Mouse (Mus musculus) ovary, postnatal 14 days (tissue): ENCODE measurements around the gene Slc1a3.

Experiments used
- DNase-seq: peaks from one replicate; pipeline ENCODE4 v3.0.0; 2022; ENCODE audit warnings: low spot score

Slc1a3 gene

DNA sequence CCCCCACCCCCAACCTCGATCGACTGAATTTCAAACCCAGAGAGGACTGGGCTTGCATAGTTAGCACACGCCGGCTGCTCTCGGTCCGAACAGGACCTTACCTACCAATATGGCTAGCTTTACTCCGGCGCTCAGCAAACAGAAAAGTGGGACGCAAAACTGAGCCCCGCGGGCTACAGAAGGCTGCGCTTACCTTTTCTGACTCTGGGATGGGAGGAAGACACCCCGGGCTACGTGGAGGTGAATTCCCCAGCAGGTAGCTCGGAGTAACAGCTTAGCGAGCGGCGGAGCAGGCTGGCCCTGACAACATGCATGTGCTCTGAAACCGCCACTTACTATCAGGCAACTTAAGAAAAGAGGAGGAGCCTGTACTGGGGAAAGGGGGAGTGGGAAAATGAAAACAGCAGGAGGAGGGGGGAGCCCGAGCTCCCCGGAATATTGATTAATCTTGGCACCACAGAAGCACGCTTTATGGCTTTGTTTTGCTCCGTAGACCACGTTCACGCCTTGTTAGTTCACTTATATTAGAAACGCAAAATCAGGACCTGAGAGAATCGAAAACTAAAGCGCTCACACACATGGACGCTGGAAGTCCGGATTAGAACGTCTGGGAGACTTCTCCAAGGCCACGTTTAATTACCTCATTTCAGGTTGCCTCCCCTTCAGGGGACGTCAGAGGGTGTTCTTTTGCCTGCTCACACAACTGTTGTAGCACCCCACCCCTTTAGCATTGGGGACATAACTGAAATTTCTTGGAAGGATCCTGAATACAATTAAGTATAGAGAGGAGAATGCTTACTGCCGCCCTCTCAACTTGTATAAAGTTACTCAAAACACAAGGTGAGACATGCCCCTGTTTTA, at the start of gene Slc1a3:
Gene Slc1a3 (minus strand): TSS at position 619 of the 861 bp plus-strand sequence.
- DNase-seq: peak; percentile 27

- DNase-seq: no peak
These were observed 48.5 kb upstream of the Slc1a3 start for GRCm38 (mm10) chr15:8759026-8759425.

- no peak for DNase-seq
These were observed 45.9 kb upstream of the Slc1a3 start for GRCm38 (mm10) chr15:8756441-8756840.

- no peak for DNase-seq
These were observed 39.2 kb upstream of the Slc1a3 start for GRCm38 (mm10) chr15:8749762-8750161.

DNA sequence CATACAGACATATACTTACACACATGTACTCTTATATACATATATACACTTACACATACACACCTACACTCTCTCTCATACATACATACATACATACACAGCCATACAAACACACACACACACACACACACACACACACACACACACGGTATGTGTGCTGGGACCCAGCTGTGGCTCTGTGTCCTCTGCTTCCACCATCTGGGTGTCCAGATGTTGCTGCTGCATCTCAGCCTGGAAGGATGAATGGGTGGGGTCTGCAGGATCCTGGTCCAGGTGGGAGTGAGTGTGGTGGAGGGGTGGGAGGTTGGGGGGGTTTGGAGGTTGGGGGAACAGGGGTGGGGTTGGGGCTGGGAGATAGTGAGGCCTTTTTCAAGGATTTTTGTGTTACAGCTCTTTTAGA, 38.2 kb upstream of the Slc1a3 start:
- DNase-seq: no peak

GRCm38 (mm10) chr15:8741593-8741992, 31.0 kb upstream of the Slc1a3 start:
- no peak for DNase-seq

DNA sequence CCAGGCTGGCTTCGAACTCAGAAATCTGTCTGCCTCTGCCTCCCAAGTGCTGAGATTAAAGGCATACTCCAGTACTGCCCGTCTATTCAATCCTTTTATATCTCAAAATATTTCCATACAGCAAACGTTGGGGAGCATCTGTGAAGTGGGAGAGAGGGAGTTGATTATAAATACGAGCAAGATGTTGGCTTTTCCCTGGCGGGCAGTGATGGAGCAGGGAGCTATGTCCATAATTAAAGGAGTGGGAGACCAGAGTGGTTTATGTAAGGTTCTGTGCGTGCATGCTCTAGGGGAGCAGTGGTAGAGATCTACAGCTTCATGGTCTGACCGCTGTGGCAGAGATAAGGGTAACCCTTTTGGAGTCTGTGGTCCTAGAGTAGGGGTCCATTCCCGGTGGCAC, 30.2 kb upstream of the Slc1a3 start:
- no peak for DNase-seq

GRCm38 (mm10) chr15:8738156-8738555, 27.6 kb upstream of the Slc1a3 start:
- no peak for DNase-seq

DNA sequence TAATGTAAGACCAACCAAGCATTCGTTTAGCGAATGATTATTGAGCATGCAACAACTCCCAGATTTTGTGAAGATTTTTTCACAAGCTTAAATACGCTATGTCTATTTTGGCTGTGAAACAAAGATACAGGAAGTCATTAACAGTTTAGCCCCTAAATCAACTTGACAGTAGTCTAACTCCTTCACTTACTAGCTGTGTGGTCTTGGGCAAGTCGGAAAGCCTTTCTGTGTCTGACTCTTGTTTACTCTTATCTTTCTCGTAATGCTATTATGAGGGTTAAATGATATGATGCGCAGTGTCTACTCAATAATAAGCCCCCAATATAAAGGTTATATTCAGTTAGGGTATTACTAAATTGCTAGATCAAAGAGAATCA, 23.8 kb upstream of the Slc1a3 start:
- DNase-seq: no peak

- DNase-seq: no peak
These were observed 23.3 kb upstream of the Slc1a3 start for GRCm38 (mm10) chr15:8733669-8734362.

DNA sequence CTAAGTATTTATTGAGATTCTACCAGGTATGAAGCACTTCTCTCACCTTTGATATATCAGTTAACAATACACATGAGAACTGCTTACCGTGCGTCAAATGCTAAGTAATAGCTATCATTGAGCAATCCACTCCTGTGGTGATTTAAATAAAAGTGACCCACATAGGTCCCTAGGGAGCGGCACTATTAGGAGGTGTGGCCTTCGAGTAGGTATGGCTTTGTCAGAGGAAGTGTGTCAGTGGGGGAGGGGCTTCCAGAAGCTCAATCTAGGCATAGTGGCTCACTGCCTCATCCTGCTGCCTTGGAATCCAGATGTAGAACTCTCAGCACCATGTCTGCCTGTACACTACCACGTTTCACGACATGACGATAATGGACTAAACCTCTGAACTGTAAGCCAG, 18.3 kb upstream of the Slc1a3 start:
- DNase-seq: no peak

DNA sequence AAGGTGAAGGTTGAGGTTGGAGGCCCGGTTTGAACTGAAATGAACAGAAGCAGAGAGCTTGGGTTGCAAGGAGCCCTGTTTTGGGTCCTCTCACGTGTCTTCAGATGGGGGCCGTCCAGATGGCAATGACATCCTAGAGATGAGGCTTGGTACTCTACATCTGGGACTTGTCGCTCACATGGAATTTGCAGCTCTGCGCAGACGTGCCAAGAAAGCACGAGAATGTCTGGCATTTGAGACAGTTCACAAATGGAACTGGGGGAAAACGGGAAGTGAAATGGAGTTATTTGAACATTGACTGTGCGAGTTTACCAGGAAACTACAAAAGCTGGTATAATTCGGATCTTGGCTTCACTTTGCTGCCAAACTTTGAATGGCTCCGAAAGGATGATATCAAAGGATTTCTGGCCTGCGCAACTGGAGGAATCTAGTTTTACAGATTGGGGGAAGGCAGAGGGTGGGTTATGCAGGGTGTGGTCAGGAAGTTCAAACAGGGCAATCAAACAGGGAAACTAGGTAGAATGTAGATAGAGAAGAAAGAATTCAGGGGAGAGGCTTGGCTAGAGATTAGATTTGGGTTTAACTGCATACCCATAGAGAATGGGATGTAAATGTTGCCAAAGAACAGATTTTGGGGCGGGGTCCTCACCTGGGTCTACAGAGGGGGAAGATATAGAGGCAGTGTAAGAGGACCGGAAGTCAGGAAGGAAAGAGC, 12.0 kb upstream of the Slc1a3 start:
- DNase-seq: no peak

GRCm38 (mm10) chr15:8721746-8722145, 11.2 kb upstream of the Slc1a3 start:
- no peak for DNase-seq

- DNase-seq: no peak
These were observed 10.4 kb upstream of the Slc1a3 start for GRCm38 (mm10) chr15:8721005-8721404.

DNA sequence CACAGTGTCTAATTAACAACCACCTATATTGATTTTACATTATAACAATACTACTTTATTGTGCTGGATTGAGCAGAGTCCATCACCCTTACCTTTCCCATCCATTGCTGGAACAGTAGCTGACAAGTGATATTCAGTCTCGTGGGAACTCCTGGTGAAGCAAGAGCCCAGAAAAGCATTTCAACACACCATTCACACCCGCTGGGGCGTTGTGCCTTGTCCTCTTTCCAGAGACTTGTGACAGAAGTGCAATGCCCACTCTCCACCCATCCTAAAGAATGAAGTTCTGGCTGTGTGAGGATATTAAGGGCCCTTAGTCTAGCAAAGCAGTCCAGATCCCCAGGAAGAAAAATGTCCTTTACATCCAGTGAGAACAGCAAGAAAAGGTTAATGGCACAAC, 7.9 kb upstream of the Slc1a3 start:
- DNase-seq: no peak

DNA sequence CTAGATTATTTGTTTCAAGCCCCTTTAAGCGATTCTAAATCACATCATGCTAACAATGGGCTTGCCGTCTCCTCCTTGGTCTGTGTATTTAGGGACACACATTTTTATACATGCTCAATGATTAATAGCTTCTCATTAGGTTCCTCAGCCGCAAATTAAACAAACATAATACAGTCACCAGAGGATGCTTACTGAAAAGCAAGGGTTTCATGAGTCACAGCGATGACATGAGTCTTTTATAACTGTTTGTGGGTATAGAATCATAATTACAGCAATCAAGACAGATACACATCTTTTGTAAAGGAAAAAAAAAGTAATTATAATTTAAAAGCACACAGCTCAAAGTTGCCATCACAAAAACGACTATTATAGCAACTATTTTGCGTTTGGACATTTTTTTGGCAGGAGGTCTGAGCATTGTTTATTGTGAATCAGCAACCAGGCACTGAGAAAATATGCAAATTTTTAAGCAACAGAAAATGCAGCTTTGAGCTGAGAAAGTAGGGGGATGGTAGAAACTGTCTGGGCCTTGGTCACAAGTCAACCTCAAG, 6.5 kb upstream of the Slc1a3 start:
- DNase-seq: no peak

DNA sequence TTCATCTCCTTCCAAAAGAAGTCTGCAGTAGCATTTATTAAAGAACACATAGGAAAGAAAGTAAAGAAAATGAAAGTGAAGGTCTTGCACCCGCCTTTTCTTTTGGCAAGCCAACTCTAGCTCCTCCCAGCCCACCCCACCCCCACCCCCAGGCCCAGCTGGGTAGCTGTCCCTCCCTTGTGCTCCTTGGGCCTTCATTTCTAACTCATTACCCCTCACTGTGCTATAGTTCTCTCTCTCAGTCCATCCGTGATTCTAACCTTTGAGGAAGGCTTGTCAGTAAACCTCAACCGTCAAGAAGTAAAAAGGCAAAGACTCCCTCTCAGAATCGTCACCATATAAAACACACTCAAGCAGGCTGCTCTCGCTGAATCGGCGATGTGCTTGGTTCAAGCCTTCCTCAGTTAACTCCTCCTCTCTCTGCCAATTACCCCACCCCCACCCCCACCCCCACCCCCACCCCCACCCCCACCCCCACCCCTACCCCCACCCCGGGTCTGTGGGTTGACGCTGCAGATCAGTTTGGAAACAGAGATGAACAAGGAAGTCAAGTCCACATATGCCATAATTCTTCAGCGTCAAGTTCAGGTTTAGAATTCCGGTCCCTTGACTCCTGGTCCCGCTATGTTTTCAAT, 5.9 kb upstream of the Slc1a3 start:
- DNase-seq: no peak

DNA sequence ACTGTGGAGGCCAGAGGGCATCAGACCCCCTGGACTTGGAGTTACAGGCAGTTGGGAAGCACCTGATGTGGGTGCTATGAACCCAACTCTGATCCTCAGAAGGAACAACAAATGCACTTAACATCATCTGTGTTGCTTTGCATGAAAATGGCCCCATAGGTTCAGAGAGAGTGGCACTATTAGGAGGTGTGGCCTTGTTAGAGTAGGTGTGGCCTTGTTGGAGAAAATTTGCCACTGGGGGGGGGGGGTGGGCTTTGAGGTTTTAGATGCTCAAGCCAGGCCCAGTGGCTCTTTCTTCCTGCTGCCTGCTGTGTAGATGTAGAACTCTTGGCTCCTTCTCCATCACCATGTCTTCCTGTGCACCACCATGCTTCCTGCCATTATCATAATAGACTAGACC, 5.1 kb upstream of the Slc1a3 start:
- no peak for DNase-seq

DNA sequence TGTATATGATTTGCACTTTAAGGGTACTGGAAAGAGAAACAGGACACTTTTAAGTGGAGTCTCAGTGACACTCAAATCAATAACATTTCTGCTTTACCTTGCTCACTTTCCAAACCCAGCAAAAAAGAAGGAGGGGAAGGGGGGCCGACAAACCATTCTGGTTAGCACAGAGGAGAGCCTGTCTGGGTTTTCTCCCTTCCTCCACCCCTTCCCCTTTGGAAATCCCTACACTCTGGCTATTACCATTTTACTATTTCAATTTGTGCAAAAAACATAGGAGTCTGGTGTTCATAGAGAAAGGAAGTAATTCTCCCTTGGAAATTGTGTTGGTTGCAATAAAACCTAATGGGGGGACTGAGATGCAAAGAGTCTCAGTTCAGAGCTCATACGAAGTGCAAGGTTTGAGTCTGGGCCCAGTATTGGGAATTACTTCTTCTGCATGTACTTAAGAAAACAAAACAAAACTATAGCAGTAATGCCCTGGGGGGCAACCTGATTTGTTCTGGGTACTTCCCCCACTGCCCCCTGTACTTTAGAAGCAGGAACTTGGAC, 1.9 kb upstream of the Slc1a3 start:
- DNase-seq: no peak

DNA sequence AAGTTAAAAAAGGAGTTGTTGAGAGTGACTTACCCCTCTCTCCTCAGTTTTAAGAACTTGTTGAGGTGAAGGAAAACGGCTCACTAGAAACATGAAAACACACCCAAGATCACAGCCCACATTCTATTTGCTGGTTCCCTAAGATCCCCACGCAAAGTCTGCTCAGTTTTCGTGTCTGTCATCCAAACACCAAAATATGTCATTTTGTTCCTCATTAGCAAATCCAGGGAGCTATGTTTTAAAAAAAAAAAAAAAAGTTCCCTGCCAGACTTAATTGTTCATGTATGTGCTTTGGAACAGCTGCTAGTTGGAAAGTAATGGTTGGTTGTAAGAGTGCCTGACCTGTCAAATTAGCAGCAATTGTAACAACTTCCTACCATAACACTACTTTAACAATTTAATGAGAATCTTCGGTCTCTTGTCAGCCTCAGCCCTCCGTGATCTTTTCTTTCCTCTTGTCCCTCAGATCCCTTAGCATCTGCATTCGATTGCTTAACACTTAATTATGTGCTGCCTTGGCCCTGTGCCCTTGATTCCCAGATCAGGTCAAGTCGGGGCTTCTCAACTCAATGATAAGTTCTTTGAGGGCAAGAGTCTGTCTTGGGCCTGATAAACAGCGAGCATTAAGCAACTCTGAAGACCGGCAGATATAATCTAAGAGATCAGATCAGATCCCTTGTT, 1.2 kb upstream of the Slc1a3 start:
- DNase-seq: peak; percentile 13

DNA sequence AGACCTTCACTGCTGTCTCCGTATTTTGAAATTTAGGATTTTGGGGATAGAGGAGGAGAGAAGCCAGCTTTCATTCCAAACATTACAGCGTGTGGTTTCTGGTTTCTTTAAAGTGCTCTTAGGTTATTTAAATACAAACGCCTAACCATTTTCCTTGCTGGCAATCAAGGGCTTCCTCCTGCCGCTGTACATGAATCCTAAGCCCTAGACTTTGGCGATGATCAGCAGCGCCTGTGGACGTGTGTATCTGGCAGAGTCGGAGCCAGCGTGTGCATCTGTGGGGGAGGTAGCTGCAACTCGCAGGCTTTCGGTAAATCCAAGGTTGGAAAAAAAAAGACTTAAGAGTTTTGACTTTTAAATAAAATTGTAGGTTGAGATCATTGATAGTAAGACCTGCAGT, 986 bp downstream of the Slc1a3 start:
- DNase-seq: no peak
